Mouse (Mus musculus): ENCODE results near the gene Kctd6. TPM values are rescaled to one million over a fixed set of nuclear protein-coding genes. Genes with fewer than 3 reads are reported as not detected.
A peak's percentile ranks its signal among the peaks of the same experiment; 100 is the strongest.

Gene Kctd6
- polyA plus RNA-seq, 1 experiment from 2014 or later: 5.4 TPM

DNA sequence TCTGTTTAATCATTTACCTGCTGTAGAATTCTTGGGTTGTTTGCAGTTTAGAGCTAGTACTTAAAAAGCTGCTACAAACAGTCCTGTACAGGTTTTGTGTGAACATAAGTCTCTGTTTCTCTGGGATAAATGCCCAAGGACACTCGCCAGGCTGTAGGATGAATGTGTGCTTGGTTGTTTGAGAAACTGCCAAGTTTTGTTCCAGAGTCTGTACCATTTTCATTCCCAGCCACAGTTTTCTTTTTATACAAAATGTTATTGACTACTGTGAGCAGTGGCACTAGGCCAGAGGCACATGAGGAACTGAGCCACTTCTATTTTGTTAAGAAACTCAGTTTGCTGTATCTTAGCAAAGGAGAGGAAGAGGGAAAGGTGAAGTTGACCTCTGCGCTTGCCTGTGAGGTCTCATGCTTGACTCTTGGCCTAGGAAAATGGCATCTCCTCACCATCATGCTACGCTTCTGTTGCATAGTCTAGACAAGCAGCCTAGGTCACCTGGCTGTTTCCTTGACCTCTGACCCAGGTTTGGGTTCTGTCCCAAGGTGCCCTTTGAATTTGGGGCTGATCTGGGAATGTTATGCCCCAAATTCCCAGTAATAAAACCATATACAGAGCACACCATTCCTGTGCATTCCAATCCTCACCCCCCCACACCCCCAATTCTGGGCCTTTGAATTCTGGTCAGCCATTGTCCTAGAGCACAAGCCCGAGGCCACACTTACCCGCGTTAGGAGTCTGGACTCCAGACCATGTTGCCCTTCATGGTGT lies 27.5 kb upstream of the Kctd6 start:
- WGBS: 85% methylated on average over 6 of the region's 6 CpGs
- Histone ChIP-seq H3K36me3 (ENCODE audit: control insufficient read depth, insufficient read depth, low read length) (no peaks in the 10 kb centered on the region), H3K27ac (ENCODE audit: low read depth, low read length) (no peak overlapping the region), H3K4me3 (ENCODE audit: low read length) (no peak overlapping the region), H3K4me2 (ENCODE audit: low read length) (no peak overlapping the region), H3K4me1 (ENCODE audit: control insufficient read depth, insufficient read depth, low read depth, low read length) (no peaks in the 10 kb centered on the region; the same call in 1 of the 2 replicates), H3K9ac (ENCODE audit: low read depth, low read length) (no peak overlapping the region), H3K27me3 (replicated peaks; ENCODE audit: control insufficient read depth, insufficient read depth, low read length) (no peaks in the 10 kb centered on the region), H3K9me3 (ENCODE audit: control insufficient read depth, low read length) (no peaks in the 10 kb centered on the region)
- ATAC-seq: no peak

DNA sequence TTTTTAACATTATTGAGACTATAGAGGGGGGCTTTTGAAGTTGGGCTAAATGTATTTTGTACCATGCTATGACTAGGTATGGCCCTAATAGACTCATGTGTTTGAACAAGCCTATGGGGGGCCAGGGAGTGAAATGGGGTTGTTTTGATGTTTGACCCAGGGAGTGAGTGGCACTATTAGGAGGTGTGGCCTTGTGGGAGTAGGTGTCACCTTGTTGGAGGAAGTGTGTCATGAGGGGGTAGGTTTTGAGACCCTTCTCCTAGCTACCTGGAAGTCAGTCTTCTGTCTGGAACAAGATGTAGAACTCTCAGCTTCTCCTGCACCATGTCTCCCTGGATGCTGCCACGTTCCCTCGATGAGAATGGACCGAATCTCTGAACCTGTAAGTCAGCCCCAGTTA lies 23.4 kb upstream of the Kctd6 start:
- Histone ChIP-seq H3K4me1 (ENCODE audit: control insufficient read depth, insufficient read depth, low read depth, low read length) (no peaks in the 10 kb centered on the region; the same call in 1 of the 2 replicates), H3K4me3 (ENCODE audit: low read length) (no peak overlapping the region), H3K27ac (ENCODE audit: low read depth, low read length) (no peak overlapping the region), H3K9ac (ENCODE audit: low read depth, low read length) (no peak overlapping the region), H3K27me3 (replicated peaks; ENCODE audit: control insufficient read depth, insufficient read depth, low read length) (no peaks in the 10 kb centered on the region), H3K36me3 (ENCODE audit: control insufficient read depth, insufficient read depth, low read length) (no peaks in the 10 kb centered on the region), H3K9me3 (ENCODE audit: control insufficient read depth, low read length) (no peaks in the 10 kb centered on the region), H3K4me2 (ENCODE audit: low read length) (no peak overlapping the region)
- WGBS: 91% methylated on average over 3 of the region's 3 CpGs
- ATAC-seq: no peak

DNA sequence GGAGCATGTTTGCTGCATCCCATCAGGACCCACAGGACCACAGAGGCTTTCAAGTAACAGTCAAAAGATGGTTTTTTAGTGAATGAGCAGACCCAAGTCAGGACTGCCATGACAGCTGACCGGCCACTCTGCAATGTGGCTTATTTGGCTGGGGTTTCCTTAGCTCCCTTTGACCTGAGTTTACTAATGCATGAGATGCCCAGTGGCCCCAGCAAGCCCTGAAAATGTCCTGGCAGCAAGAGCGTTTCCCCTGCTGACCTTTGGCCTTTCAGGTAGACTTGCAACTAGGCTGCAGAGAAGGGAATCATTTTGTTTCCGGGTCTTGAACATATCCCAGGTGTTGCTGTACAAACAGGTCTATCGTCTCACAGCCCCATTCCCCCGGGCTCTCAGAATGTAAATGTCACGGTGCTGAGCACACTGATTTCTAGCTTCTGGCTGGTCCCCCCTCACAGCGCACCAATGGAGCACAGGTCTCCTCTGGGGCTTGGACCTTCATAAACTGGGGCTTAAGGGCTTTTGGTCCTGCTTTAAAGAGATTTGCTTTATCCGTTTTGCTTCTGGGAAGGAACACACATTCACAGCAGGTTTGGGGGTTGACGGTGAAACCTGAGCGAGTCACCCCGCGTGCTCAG lies 22.5 kb upstream of the Kctd6 start:
- H3K36me3 ChIP-seq (ENCODE audit: control insufficient read depth, insufficient read depth, low read length): no peaks in the 10 kb centered on the region
- 72% methylated on average over 12 of the region's 12 CpGs for WGBS

DNA sequence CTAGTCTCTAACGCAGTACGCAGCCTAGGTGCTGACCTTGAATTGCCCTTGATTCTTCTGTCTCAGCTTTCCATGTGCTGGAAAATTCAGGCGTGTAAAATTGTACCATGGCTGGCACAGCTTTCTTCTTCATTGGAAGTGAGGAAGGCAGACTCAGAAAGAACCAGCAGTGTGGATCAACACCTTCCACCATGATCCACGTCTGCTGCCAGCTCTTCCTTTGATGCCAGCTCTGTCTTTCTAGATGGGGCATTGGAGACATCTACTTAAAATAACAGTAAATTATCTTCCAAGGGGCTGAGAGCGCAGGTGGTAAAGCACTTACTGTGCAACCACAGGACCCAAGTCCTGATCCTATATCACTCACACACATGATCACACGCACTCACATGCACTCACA lies 21.2 kb upstream of the Kctd6 start:
- H3K36me3 ChIP-seq (ENCODE audit: control insufficient read depth, insufficient read depth, low read length): no peaks in the 10 kb centered on the region
- H3K9ac ChIP-seq (ENCODE audit: low read depth, low read length): no peak overlapping the region
- no peak overlapping the region for H3K4me3 ChIP-seq (ENCODE audit: low read length)
- H3K27me3 ChIP-seq (replicated peaks; ENCODE audit: control insufficient read depth, insufficient read depth, low read length): no peaks in the 10 kb centered on the region
- no peak overlapping the region for H3K4me2 ChIP-seq (ENCODE audit: low read length)
- H3K4me1 ChIP-seq (ENCODE audit: control insufficient read depth, insufficient read depth, low read depth, low read length): no peaks in the 10 kb centered on the region
- H3K27ac ChIP-seq (ENCODE audit: low read depth, low read length): no peak overlapping the region
- H3K9me3 ChIP-seq (ENCODE audit: control insufficient read depth, low read length): no peaks in the 10 kb centered on the region
- no peak for ATAC-seq
- WGBS: 89% methylated on average over 6 of the region's 6 CpGs

More for the DNA sequence above, 22.5 kb upstream of the Kctd6 start:
- Histone ChIP-seq H3K9me3 (ENCODE audit: control insufficient read depth, low read length) (no peaks in the 10 kb centered on the region), H3K27ac (ENCODE audit: low read depth, low read length) (no peak overlapping the region), H3K27me3 (replicated peaks; ENCODE audit: control insufficient read depth, insufficient read depth, low read length) (no peaks in the 10 kb centered on the region), H3K9ac (ENCODE audit: low read depth, low read length) (no peak overlapping the region), H3K4me2 (ENCODE audit: low read length) (no peak overlapping the region), H3K4me1 (ENCODE audit: control insufficient read depth, insufficient read depth, low read depth, low read length) (no peaks in the 10 kb centered on the region), H3K4me3 (ENCODE audit: low read length) (no peak overlapping the region)
- ATAC-seq: no peak

DNA sequence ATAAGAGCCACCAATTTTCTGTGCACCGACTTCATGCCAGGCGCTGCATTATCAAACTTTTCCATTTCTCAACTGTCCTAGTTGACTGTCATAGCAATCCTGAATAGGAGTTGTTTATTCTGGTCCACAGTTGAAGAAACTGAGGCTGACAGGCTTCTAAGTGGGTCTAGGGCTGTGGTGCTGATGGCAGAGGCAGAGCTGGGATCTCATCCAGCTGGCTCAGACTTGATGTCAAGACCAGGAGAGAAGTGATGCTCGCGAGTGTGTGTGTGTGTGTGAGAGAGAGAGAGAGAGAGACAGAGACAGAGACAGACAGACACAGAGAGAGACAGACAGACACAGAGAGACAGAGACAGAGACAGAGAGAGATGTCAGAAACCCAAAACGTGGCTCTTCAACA lies 13.2 kb upstream of the Kctd6 start:
- Histone ChIP-seq H3K27me3 (replicated peaks; ENCODE audit: control insufficient read depth, insufficient read depth, low read length) (no peaks in the 10 kb centered on the region), H3K36me3 (ENCODE audit: control insufficient read depth, insufficient read depth, low read length) (no peaks in the 10 kb centered on the region), H3K4me3 (ENCODE audit: low read length) (no peak overlapping the region), H3K27ac (ENCODE audit: low read depth, low read length) (no peak overlapping the region), H3K4me2 (ENCODE audit: low read length) (no peak overlapping the region), H3K9ac (ENCODE audit: low read depth, low read length) (no peak overlapping the region), H3K4me1 (ENCODE audit: control insufficient read depth, insufficient read depth, low read depth, low read length) (no peaks in the 10 kb centered on the region), H3K9me3 (ENCODE audit: control insufficient read depth, low read length) (no peaks in the 10 kb centered on the region)
- ATAC-seq: peak; percentile 52; the same call in 1 of the 2 replicates
- whole genome bisulfite sequencing: 68% methylated on average over 5 of the region's 5 CpGs

DNA sequence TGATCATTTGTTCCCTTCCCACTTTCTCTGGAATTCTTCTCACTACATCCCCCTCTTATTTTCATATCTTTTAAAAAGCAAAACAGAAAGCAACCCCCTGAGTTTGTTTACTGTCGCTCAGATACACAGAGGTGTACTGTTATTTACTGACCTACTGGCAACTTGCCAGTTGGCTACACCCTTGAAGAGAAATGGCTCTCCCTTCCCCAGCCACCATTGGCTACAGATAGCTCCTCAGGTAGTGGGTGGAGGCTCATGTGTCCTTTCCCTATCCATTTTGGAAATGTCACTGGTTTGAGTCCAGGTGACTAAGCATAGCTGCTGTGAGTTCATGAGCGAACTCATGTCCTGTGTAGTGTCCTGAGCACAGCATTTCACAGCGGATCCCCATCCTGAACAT lies 12.2 kb upstream of the Kctd6 start:
- no peaks in the 10 kb centered on the region for H3K4me1 ChIP-seq (ENCODE audit: control insufficient read depth, insufficient read depth, low read depth, low read length)
- H3K4me2 ChIP-seq (ENCODE audit: low read length): no peak overlapping the region
- H3K4me3 ChIP-seq (ENCODE audit: low read length): no peak overlapping the region
- WGBS: 80% methylated on average over 3 of the region's 3 CpGs
- H3K9me3 ChIP-seq (ENCODE audit: control insufficient read depth, low read length): no peaks in the 10 kb centered on the region
- no peak for ATAC-seq
- H3K27me3 ChIP-seq (replicated peaks; ENCODE audit: control insufficient read depth, insufficient read depth, low read length): no peaks in the 10 kb centered on the region
- no peak overlapping the region for H3K27ac ChIP-seq (ENCODE audit: low read depth, low read length)
- no peak overlapping the region for H3K9ac ChIP-seq (ENCODE audit: low read depth, low read length)
- H3K36me3 ChIP-seq (ENCODE audit: control insufficient read depth, insufficient read depth, low read length): no peaks in the 10 kb centered on the region

DNA sequence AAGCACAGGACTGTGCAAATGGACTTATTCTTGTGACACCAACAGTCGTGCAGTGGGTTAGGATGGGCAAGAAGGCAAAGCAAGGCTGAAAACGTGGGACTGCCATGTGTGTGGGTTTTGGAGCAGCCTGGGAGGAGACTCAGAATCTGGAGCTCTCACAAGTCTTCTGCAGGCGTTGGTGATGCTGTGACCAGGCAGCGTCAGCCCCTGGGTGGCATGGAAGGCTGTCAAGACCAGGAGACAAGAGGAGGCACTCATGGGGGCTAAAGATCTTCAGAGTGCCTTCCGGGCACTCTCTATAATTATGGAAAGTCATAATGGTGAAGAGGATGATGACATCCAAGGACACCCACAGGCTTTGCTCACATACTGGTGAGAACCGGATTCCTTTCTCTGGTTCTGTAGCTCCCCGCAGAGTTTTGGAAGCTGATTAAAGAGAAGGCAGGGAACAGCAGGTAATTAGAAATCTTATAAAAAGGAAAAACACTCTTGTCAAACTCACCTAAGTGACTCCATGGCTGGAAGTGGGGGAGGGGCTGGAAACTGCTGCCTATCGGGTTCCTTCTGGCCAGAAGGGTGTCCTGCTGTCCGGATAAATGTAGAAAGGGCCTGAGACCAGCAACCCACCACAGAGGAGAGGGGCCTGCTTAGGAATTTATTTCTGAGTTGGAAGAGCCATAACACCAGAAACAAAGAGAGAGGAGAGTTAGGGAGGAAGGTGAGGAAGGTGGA lies 7.6 kb upstream of the Kctd6 start:
- no peak overlapping the region for H3K27ac ChIP-seq (ENCODE audit: low read depth, low read length)
- H3K36me3 ChIP-seq (ENCODE audit: control insufficient read depth, insufficient read depth, low read length): no peaks in the 10 kb centered on the region
- WGBS: 49% methylated on average over 9 of the region's 9 CpGs
- no peak for ATAC-seq
- no peaks in the 10 kb centered on the region for H3K9me3 ChIP-seq (ENCODE audit: control insufficient read depth, low read length)
- H3K9ac ChIP-seq (ENCODE audit: low read depth, low read length): no peak overlapping the region
- H3K4me3 ChIP-seq (ENCODE audit: low read length): no peak overlapping the region
- H3K4me1 ChIP-seq (ENCODE audit: control insufficient read depth, insufficient read depth, low read depth, low read length): no peaks in the 10 kb centered on the region; the same call in 1 of the 2 replicates
- no peaks in the 10 kb centered on the region for H3K27me3 ChIP-seq (replicated peaks; ENCODE audit: control insufficient read depth, insufficient read depth, low read length)
- H3K4me2 ChIP-seq (ENCODE audit: low read length): no peak overlapping the region

DNA sequence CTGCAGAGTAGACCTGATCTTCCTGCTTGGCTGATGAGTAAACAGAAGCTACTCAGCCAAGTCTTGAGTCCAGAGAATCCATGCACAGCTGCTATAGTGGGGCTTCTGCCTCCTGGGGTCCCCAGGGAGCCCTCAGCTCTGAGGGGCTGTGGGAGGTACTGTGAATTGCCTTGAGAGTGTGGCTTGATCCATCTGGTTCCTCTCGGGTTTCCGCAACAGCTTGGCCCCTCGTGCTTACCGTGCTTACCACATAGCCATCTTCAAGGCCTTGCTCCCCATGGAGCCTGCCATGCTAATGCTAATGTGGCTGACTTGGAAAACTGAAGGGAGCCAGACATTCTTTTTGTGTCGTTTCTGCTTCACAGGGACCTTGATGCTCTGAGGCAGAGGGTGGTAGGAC lies 6.8 kb upstream of the Kctd6 start:
- Histone ChIP-seq H3K9me3 (ENCODE audit: control insufficient read depth, low read length) (no peaks in the 10 kb centered on the region), H3K4me1 (ENCODE audit: control insufficient read depth, insufficient read depth, low read depth, low read length) (no peaks in the 10 kb centered on the region; the same call in 1 of the 2 replicates), H3K4me2 (ENCODE audit: low read length) (no peak overlapping the region), H3K27ac (ENCODE audit: low read depth, low read length) (peak overlapping the region; percentile 18; the same call in 1 of the 2 replicates), H3K4me3 (ENCODE audit: low read length) (no peak overlapping the region), H3K36me3 (ENCODE audit: control insufficient read depth, insufficient read depth, low read length) (no peaks in the 10 kb centered on the region), H3K9ac (ENCODE audit: low read depth, low read length) (no peak overlapping the region), H3K27me3 (replicated peaks; ENCODE audit: control insufficient read depth, insufficient read depth, low read length) (no peaks in the 10 kb centered on the region)
- peak; percentile 72 for ATAC-seq
- 18% methylated on average over 5 of the region's 5 CpGs for WGBS

DNA sequence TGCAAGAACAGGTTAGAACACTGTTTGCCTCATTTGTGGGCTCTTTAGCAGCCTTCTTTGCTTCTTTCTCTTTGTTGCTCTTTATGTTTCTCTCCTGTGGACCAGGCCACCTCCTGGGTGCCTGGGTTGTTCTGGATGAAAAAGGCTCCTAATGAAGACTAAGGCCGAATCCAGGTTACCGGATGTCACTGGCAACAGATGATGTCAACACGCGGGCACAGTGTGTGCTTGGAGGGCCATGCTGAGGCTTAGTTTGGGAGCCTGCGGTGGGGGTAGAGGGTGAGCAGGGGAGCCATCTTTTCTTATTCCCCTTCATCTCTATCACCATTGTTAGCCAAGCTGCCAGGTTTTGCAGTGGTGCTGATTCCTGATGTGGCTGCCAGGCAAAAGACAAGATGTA lies 6.4 kb upstream of the Kctd6 start:
- Histone ChIP-seq H3K4me2 (ENCODE audit: low read length) (no peak overlapping the region), H3K4me1 (ENCODE audit: control insufficient read depth, insufficient read depth, low read depth, low read length) (no peaks in the 10 kb centered on the region; the same call in 1 of the 2 replicates), H3K27ac (ENCODE audit: low read depth, low read length) (peak overlapping the region; percentile 18; the same call in 1 of the 2 replicates), H3K9me3 (ENCODE audit: control insufficient read depth, low read length) (no peaks in the 10 kb centered on the region), H3K27me3 (replicated peaks; ENCODE audit: control insufficient read depth, insufficient read depth, low read length) (no peaks in the 10 kb centered on the region), H3K9ac (ENCODE audit: low read depth, low read length) (no peak overlapping the region), H3K36me3 (ENCODE audit: control insufficient read depth, insufficient read depth, low read length) (no peaks in the 10 kb centered on the region), H3K4me3 (ENCODE audit: low read length) (no peak overlapping the region)
- no peak for ATAC-seq
- WGBS: 47% methylated on average over 5 of the region's 5 CpGs

Data from hindbrain, embryonic 16.5 days (tissue).